Mouse (Mus musculus): ENCODE measurements around the gene Myd88. TPM values are rescaled to one million over a fixed set of nuclear protein-coding genes. Genes with fewer than 3 reads are reported as not detected.
A peak's percentile ranks its signal among the peaks of the same experiment; 100 is the strongest.

Myd88 gene
- total and polyA plus RNA-seq, 2 experiments = 4.8 to 11.3 TPM

DNA sequence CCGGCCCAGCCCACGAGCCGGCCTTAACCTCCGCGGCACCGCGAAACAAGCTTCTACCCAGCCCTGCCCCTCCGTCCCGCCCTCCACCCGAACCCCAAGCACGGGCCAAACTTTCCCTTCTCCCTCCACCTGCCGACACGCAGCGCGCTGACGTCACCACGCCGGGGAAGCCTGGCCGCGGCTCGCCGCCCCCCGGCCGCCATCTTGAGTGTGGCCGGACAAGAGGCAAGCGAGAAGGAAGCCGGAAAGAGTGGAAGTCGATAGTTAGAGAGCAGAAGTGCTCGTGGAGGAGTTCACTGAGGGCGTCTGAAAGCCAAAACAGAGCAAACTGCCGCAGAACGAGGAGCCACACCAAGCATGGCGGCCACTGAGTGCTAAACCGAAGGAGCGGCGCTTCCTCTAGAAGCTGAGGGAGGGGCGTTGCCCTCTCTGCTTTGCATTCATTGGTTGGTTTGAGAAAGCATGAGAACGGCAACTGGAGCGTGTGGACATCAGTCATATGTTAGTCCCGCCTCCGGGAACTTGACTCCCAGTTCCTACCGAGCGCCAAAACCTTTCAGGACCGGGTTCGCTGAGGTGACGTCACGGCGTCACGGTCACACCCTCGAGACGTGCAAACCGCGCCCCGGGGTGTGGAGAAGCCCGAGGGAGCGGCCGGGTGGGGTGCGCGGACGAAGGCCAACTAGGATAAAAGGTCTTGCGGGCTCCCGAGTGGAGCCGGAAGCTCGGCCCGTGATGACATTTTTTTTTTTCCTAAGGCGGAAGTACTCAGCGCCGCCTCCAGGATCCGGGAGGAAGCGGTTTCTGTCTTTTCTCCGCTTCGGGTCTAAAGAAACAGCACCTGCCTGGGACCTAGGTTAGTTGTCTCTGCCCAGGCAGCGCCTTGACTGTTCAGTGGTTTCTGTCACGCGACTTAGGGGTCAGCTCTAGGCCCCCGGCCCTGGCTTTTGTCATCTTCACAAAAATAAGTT lies 18.6 kb downstream of the Myd88 start, which contains the start of gene Oxsr1:
Oxsr1 (minus strand) TSS at position 139 of the 971 bp plus-strand sequence.
- TF ChIP-seq POLR2A (IDR thresholded peaks at IDR 0.05; ENCODE audit: extremely low read depth, insufficient read depth, low read length) (peak; percentile 74), CTCF (IDR thresholded peaks at IDR 0.05; ENCODE audit: low read depth, low read length) (peak; percentile 51)
- Histone ChIP-seq H3K4me1 (ENCODE audit: control insufficient read depth, insufficient read depth, low read length) (peaks cover 9% of the 10 kb centered on the region), H3K4me3 (ENCODE audit: insufficient read depth, low read depth, low read length) (peak within 1 kb of the TSS; percentile 79), H3K27me3 (ENCODE audit: control insufficient read depth, insufficient read depth, low read length) (no peaks in the 10 kb centered on the region), H3K79me2 (ENCODE audit: control insufficient read depth, insufficient read depth, low read length) (peaks cover 14% of the 10 kb centered on the region; the same call in 1 of the 2 replicates), H3K36me3 (ENCODE audit: control insufficient read depth, insufficient read depth, low read length) (no peaks in the 10 kb centered on the region), H3K9ac (ENCODE audit: low read depth, low read length) (peak within 1 kb of the TSS; percentile 81), H3K27ac (replicated peaks; ENCODE audit: insufficient read depth, low read depth, low read length) (peak within 1 kb of the TSS; percentile 94)
- peak; percentile 99 for DNase-seq (ENCODE audit: extremely low read depth, low read depth, low spot score)
- under 1% methylated on average over 76 of the region's 76 CpGs for WGBS

DNA sequence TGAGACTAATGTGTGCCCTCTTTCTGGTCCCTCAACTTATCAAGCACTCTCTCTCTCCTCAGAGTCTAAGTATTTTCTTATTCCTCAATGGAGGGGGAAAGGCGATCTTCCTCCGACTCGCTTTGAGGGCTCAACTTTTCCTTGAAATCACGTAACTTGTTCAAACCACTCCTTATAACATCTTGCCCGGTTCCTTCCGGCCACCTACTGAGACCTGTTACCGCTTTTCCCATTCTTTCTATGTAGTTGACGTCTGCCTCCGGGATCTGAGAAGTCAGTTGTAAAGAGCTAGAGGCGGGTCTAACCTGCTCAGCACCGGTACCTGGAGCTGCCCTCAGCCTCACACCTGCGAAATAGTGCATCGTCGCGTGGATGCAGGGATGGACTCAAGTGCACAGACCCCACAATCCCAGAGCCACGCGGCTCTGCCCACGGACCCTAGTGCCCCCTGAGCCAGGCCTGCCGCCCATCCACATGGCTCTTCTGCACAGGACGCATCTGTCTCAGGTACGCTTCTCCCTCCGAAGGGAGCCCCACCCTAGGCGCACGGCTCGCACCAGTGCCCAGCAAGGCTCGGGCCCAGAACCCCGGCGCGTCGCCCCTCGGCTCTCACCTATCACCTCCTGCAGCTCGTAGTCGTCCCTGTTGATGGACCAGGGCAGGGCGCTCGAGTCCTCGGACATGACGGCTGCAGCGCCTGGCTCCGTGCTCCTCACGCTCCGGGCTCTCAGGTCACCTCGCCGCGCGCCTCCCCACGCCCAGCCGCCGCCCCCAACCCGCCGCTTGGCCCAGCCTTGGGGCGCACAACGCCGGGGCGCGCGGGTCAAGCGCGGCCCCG lies 19.6 kb downstream of the Myd88 start:
- Histone ChIP-seq H3K4me1 (ENCODE audit: control insufficient read depth, insufficient read depth, low read length) (peaks cover 9% of the 10 kb centered on the region), H3K79me2 (ENCODE audit: control insufficient read depth, insufficient read depth, low read length) (peaks cover 14% of the 10 kb centered on the region; the same call in 1 of the 2 replicates), H3K27me3 (ENCODE audit: control insufficient read depth, insufficient read depth, low read length) (no peaks in the 10 kb centered on the region), H3K36me3 (ENCODE audit: control insufficient read depth, insufficient read depth, low read length) (no peaks in the 10 kb centered on the region), H3K27ac (replicated peaks; ENCODE audit: insufficient read depth, low read depth, low read length) (peak overlapping the region; percentile 92), H3K9ac (ENCODE audit: low read depth, low read length) (peak overlapping the region; percentile 75), H3K4me3 (ENCODE audit: insufficient read depth, low read depth, low read length) (peak overlapping the region; percentile 79)
- no peak for DNase-seq (ENCODE audit: extremely low read depth, low read depth, low spot score)
- TF ChIP-seq POLR2A (IDR thresholded peaks at IDR 0.05; ENCODE audit: extremely low read depth, insufficient read depth, low read length) (no peak), CTCF (IDR thresholded peaks at IDR 0.05; ENCODE audit: low read depth, low read length) (no peak)
- 2% methylated on average over 59 of the region's 59 CpGs for WGBS

DNA sequence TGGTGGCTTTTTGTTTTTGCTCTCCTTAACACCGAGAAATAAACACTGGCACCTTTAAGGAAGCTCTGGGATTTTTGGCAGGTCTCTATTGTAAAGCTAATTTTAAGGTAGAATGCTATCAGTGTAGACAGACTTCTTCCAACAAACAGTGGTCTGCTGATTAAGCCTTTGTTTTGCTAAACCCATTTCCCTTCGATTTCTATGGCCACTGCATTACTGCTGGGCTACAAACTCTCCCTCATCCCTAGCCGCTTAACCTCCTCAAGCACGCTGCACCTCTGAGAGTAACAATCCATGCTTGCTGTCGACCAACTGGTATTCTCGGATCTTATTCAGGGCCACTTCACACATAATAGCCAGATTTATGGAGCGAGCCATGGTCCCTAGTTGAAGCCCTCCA lies 20.3 kb downstream of the Myd88 start:
- 29% methylated on average over 7 of the region's 7 CpGs for WGBS
- Histone ChIP-seq H3K27me3 (ENCODE audit: control insufficient read depth, insufficient read depth, low read length) (no peaks in the 10 kb centered on the region), H3K36me3 (ENCODE audit: control insufficient read depth, insufficient read depth, low read length) (no peaks in the 10 kb centered on the region), H3K4me3 (ENCODE audit: insufficient read depth, low read depth, low read length) (peak overlapping the region; percentile 79; the same call in 1 of the 2 replicates), H3K9ac (ENCODE audit: low read depth, low read length) (peak overlapping the region; percentile 40; the same call in 1 of the 2 replicates), H3K4me1 (ENCODE audit: control insufficient read depth, insufficient read depth, low read length) (peaks cover 9% of the 10 kb centered on the region), H3K79me2 (ENCODE audit: control insufficient read depth, insufficient read depth, low read length) (peaks cover 15% of the 10 kb centered on the region; the same call in 1 of the 2 replicates), H3K27ac (replicated peaks; ENCODE audit: insufficient read depth, low read depth, low read length) (no peak overlapping the region)
- TF ChIP-seq CTCF (IDR thresholded peaks at IDR 0.05; ENCODE audit: low read depth, low read length) = no peak
- no peak for DNase-seq (ENCODE audit: extremely low read depth, low read depth, low spot score)

DNA sequence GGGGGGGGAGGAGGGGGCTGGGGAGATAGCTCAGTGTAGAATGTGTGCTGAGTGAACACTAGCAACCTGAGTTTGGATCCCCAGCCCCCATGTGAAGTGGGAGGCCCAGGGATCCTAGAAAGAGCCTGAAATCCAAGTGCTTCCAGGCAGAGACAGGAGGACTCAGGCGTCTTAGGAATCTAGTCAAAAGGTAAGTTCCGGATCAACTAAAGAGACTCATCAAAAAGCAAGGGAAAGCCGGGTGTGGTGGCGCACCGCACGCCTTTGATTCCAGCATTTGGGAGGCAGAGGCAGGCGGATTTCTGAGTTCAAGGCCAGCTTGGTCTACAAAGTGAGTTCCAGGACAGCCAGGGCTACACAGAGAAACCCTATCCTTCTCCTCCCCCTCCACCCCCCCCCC lies 20.8 kb downstream of the Myd88 start:
- Histone ChIP-seq H3K4me3 (ENCODE audit: insufficient read depth, low read depth, low read length) (no peak overlapping the region), H3K27ac (replicated peaks; ENCODE audit: insufficient read depth, low read depth, low read length) (no peak overlapping the region), H3K9ac (ENCODE audit: low read depth, low read length) (no peak overlapping the region), H3K27me3 (ENCODE audit: control insufficient read depth, insufficient read depth, low read length) (no peaks in the 10 kb centered on the region), H3K79me2 (ENCODE audit: control insufficient read depth, insufficient read depth, low read length) (peaks cover 18% of the 10 kb centered on the region; the same call in 1 of the 2 replicates), H3K36me3 (ENCODE audit: control insufficient read depth, insufficient read depth, low read length) (no peaks in the 10 kb centered on the region), H3K4me1 (ENCODE audit: control insufficient read depth, insufficient read depth, low read length) (peaks cover 9% of the 10 kb centered on the region)
- DNase-seq (ENCODE audit: extremely low read depth, low read depth, low spot score) = no peak
- 91% methylated on average over 7 of the region's 7 CpGs for WGBS
- TF ChIP-seq CTCF (IDR thresholded peaks at IDR 0.05; ENCODE audit: low read depth, low read length) (no peak), POLR2A (IDR thresholded peaks at IDR 0.05; ENCODE audit: extremely low read depth, insufficient read depth, low read length) (no peak)

DNA sequence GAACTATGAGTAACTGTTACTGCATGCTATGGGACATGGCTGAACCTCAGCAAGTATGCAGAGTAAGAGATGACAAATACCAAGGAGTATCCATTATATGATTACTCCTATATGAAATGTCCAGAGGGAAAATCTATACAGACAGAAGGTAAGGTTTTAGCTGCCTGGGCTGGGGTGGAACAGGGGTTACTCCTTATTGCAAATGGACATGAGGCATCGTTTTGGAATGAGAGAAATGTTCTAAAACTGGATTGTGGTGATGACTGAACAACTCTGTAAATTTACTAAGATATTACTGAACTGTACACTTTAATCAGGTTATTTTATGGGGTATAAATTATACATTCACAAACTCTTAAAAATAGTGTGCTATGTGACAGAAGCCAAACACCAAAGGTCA lies 22.3 kb downstream of the Myd88 start:
- Histone ChIP-seq H3K4me3 (ENCODE audit: insufficient read depth, low read depth, low read length) (no peak overlapping the region), H3K9ac (ENCODE audit: low read depth, low read length) (no peak overlapping the region), H3K27ac (replicated peaks; ENCODE audit: insufficient read depth, low read depth, low read length) (no peak overlapping the region), H3K27me3 (ENCODE audit: control insufficient read depth, insufficient read depth, low read length) (no peaks in the 10 kb centered on the region), H3K36me3 (ENCODE audit: control insufficient read depth, insufficient read depth, low read length) (no peaks in the 10 kb centered on the region), H3K4me1 (ENCODE audit: control insufficient read depth, insufficient read depth, low read length) (peaks cover 9% of the 10 kb centered on the region), H3K79me2 (ENCODE audit: control insufficient read depth, insufficient read depth, low read length) (peaks cover 24% of the 10 kb centered on the region; the same call in 1 of the 2 replicates)
- DNase-seq (ENCODE audit: extremely low read depth, low read depth, low spot score) = no peak
- TF ChIP-seq POLR2A (IDR thresholded peaks at IDR 0.05; ENCODE audit: extremely low read depth, insufficient read depth, low read length) (no peak), CTCF (IDR thresholded peaks at IDR 0.05; ENCODE audit: low read depth, low read length) (no peak)
- WGBS = 93% methylated on average over 1 of the region's 1 CpGs
